Mouse (Mus musculus) megakaryocyte, embryonic 14.5 days (primary cell): ENCODE measurements around the gene Ddah2.

Source experiments
- FLI1 ChIP-seq: IDR thresholded peaks from 2 replicates; pipeline ENCODE4 v1.6.1; 2012; ENCODE audit warnings: low read length, inconsistent platforms, mixed read lengths
- GATA1 ChIP-seq: IDR thresholded peaks from 3 replicates; pipeline ENCODE4 v1.6.1; 2012; ENCODE audit warnings: mixed read lengths, low read length, inconsistent platforms, borderline replicate concordance

- TF ChIP-seq GATA1 = no peak
- no peak for TF ChIP-seq FLI1
Measured at GRCm38 (mm10) chr17:35101161-35101560, 42.3 kb downstream of the Ddah2 start.
